Mouse (Mus musculus) intestine, postnatal 0 days (tissue): ENCODE results near the gene Ppp1r1b. TPM values are rescaled to one million over a fixed set of nuclear protein-coding genes. Genes with fewer than 3 reads are reported as not detected.

ENCODE experiments used
- ATAC-seq: fragments of 200-750 bp; cut with Nextera tagmentation; 2 replicates; pipeline ENCODE4 v1.8.0; 2017; ENCODE audit warnings: mild to moderate bottlenecking, moderate TSS enrichment, moderate library complexity
- H3K27ac ChIP-seq: fragments of 300-500 bp; sonication (generic); 2 replicates; pipeline ENCODE4 v1.5.1; 2014; ENCODE audit warnings: mild to moderate bottlenecking, low read depth, low read length, moderate library complexity
- H3K27me3 ChIP-seq: fragments of 300-500 bp; sonication (generic); replicated peaks from 2 replicates; pipeline ENCODE4 v1.6.1; 2014; ENCODE audit warnings: low read length, mixed read lengths; ENCODE audit not compliant: control insufficient read depth, insufficient read depth
- H3K36me3 ChIP-seq: fragments of 300-500 bp; sonication (generic); 2 replicates; pipeline ENCODE4 v1.6.1; 2014; ENCODE audit warnings: mild to moderate bottlenecking, moderate library complexity; ENCODE audit not compliant: control insufficient read depth, insufficient read depth
- H3K4me1 ChIP-seq: fragments of 300-500 bp; sonication (generic); replicated peaks from 2 replicates; pipeline ENCODE4 v1.6.1; 2014; ENCODE audit warnings: antibody characterized with exemption, low read length, mixed read lengths; ENCODE audit not compliant: control insufficient read depth, insufficient read depth
- H3K4me2 ChIP-seq: fragments of 300-500 bp; sonication (generic); replicated peaks from 2 replicates; pipeline ENCODE4 v1.6.1; 2014; ENCODE audit warnings: low read depth, mild to moderate bottlenecking, moderate library complexity
- H3K4me3 ChIP-seq: fragments of 300-500 bp; sonication (generic); 2 replicates; pipeline ENCODE4 v1.5.1; 2014; ENCODE audit warnings: low read depth, low read length
- H3K9ac ChIP-seq: fragments of 300-500 bp; sonication (generic); 2 replicates; pipeline ENCODE4 v1.6.1; 2014; ENCODE audit warnings: mild to moderate bottlenecking, low read depth, low read length
- H3K9me3 ChIP-seq: fragments of 300-500 bp; sonication (generic); 2 replicates; pipeline ENCODE4 v1.6.1; 2016; ENCODE audit warnings: mixed run types; ENCODE audit not compliant: control insufficient read depth
- CTCF ChIP-seq: sonication (generic); IDR thresholded peaks from 2 replicates; pipeline ENCODE4 v1.5.1; 2016; ENCODE audit warnings: low read depth, mild to moderate bottlenecking, control low read depth, antibody characterized with exemption, moderate library complexity
- WGBS: fragments of 180-500 bp; shearing (Covaris S2); extraction: QIAGEN DNeasy Blood & Tissue Kit; methylation state at CpG from one replicate; pipeline ENCODE4 v1.1.7; 2014; 5-methylcytosine and 5-hydroxymethylcytosine counted together
- polyA plus RNA-seq: library from polyadenylated mRNA; unstranded; fragments of >200 nt; fragmentation: Nextera tagmentation; extraction: Ambion mirVana; gene quantifications from 2 replicates; pipeline ENCODE4 v1.2.1, GENCODE M21; 2015

Gene Ppp1r1b
- polyA plus RNA-seq, 1 experiment from 2014 or later: 99.5 TPM

DNA sequence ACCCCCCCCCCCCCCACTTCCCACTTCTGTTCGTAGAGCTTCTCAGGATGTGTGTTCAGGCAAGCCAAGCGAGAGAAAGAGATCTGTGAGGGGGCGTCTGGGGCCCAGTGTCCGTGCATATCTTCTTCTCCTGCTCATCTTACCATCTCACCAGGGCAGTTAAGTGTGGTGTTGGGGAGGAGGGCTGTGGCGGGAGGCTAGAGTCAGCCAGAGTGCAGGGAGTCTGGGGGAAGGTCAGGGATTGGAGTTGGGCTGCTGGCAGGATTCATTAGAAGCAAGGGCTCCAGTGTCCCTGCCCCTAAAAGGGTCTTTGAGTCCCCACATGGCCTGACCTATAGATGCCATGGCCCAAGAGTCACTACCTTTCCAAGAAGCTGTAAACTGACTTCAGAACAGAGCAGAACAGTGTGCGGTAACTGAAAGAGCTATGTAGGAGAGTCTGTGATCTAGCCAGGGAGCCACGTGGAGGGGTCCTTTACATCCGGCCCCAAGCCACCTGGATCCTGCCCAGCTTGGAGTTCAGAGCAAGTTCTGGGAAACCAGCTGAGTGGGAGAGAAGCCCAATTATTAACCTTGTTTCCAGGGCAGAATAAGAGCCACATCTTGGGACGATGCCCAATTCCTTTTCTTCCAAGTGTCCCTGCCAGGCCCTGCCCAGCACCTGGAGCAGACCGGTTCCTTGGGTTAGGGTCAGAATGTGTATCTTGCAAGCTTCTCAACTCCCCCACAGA is 24.9 kb upstream of the Ppp1r1b start:
- Histone ChIP-seq H3K4me2 (no peak overlapping the region), H3K9me3 (no peaks in the 10 kb centered on the region), H3K36me3 (no peaks in the 10 kb centered on the region), H3K27me3 (peaks cover 98% of the 10 kb centered on the region), H3K4me3 (no peak overlapping the region), H3K4me1 (peaks cover 6% of the 10 kb centered on the region; the same call in 1 of the 2 replicates), H3K27ac (no peak overlapping the region), H3K9ac (no peak overlapping the region)
- 6% methylated on average over 10 of the region's 10 CpGs for WGBS
- no peak for ATAC-seq
- no peak for TF ChIP-seq CTCF

DNA sequence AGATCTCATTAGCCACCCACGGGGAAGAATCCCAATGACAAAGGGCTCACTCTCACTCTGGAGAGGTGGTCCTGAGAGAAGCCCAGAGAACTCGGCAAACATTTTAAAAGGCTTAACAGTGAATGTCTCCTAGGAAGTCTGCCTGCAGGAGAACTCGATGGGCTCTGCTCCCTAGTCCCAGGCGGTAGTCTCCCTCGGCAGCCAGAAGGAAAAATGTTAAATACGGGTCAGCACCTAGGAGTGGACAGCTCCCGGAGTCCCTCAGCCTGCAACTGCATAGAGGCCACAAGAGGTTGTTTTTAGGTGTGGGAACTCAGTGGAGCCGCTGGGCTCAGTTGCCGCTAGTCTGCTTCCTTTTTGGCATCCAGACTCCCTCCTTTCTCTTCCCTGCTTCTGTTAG is 24.3 kb upstream of the Ppp1r1b start:
- no peak for TF ChIP-seq CTCF
- H3K4me3 ChIP-seq: no peak overlapping the region
- peaks cover 98% of the 10 kb centered on the region for H3K27me3 ChIP-seq
- H3K4me1 ChIP-seq: peaks cover 6% of the 10 kb centered on the region; the same call in 1 of the 2 replicates
- 3% methylated on average over 9 of the region's 9 CpGs for WGBS
- no peak overlapping the region for H3K27ac ChIP-seq
- H3K9me3 ChIP-seq: no peaks in the 10 kb centered on the region
- no peaks in the 10 kb centered on the region for H3K36me3 ChIP-seq
- ATAC-seq: no peak
- no peak overlapping the region for H3K9ac ChIP-seq
- no peak overlapping the region for H3K4me2 ChIP-seq

DNA sequence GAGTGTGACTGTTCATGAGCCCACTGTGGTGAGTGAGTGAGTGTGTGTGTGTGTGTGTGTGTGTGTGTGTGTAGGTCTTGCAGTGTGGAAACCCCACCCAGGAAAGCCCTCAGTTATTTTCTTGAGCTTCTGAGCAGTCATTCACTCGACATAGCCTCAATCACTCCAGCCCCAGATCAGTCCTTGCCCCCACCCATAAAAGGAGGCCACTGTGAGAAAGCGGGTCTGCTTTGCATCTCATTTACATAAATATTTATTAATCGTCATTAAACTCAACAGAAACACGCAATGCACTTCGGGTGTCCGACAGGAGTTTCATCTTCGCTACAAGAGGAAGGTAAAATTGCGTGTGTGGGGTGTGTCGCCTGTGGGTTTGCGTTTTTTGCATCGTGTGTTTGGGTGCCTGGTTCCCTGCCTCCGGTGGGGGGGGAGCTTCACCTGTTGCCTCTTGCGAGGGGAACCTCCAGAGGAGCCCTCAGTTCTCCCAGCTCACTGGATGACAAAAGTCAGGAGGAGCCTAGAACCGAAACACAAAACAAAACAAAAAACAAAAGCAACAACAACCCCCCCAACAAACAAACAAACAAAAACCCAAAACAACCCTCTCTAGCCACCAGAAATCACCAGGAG is 22.9 kb upstream of the Ppp1r1b start:
- TF ChIP-seq CTCF: no peak
- H3K4me3 ChIP-seq: no peak overlapping the region
- WGBS: 6% methylated on average over 14 of the region's 14 CpGs
- no peak for ATAC-seq
- peaks cover 99% of the 10 kb centered on the region for H3K27me3 ChIP-seq
- H3K4me2 ChIP-seq: no peak overlapping the region
- no peak overlapping the region for H3K27ac ChIP-seq
- H3K9ac ChIP-seq: no peak overlapping the region
- H3K36me3 ChIP-seq: no peaks in the 10 kb centered on the region
- no peaks in the 10 kb centered on the region for H3K9me3 ChIP-seq
- peaks cover 6% of the 10 kb centered on the region; the same call in 1 of the 2 replicates for H3K4me1 ChIP-seq

DNA sequence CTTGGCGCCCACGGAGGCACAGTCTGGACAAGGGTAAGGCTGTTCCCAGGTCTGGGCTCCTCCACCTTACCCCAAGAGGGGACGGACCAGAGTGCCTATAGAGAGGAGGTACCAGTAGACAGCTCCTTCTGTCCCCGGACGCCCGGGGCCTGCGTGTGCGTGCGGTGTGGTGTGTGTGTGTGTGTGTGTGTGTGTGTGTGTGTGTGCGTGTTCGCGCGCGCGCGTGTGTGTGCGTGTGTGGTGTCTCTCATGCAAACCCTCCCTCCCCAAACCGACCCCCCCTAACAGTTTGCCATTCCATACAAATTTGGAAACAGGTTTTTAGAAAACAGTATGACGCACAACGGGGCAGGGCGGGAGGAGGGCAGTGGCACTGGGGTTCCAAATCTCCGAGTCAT is 22.4 kb upstream of the Ppp1r1b start:
- Histone ChIP-seq H3K9me3 (no peaks in the 10 kb centered on the region), H3K4me3 (no peak overlapping the region), H3K4me2 (no peak overlapping the region), H3K27ac (no peak overlapping the region), H3K36me3 (no peaks in the 10 kb centered on the region), H3K4me1 (peaks cover 6% of the 10 kb centered on the region; the same call in 1 of the 2 replicates), H3K9ac (no peak overlapping the region), H3K27me3 (peaks cover 100% of the 10 kb centered on the region)
- no peak for TF ChIP-seq CTCF
- 5% methylated on average over 22 of the region's 22 CpGs for WGBS
- no peak for ATAC-seq

DNA sequence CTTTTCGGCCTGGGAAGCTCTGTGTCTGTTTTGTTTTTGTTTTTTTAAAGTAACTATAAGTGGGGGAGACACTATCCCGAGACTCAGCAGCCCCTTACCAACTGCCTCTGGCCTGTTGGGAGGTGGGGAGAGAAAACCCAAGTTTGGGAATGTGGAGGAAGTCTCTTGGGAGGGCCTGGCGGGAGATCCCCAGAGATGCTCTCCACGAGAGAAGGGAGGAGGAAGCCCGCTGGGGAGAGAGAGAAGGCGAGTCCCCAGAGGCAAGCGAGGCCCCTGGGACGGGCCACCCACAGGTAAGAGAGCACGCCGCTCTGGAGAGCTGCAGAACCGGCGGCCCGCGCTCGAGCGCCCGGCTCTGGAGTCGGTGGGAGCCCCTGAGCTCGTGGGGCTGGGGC is 21.5 kb upstream of the Ppp1r1b start:
- no peak overlapping the region for H3K9ac ChIP-seq
- peak overlapping the region; percentile 32; the same call in 1 of the 2 replicates for H3K4me3 ChIP-seq
- TF ChIP-seq CTCF: no peak
- no peaks in the 10 kb centered on the region for H3K9me3 ChIP-seq
- H3K4me1 ChIP-seq: peaks cover 6% of the 10 kb centered on the region; the same call in 1 of the 2 replicates
- H3K27ac ChIP-seq: no peak overlapping the region
- no peak for ATAC-seq
- H3K36me3 ChIP-seq: no peaks in the 10 kb centered on the region
- 2% methylated on average over 17 of the region's 19 CpGs for WGBS
- peaks cover 100% of the 10 kb centered on the region for H3K27me3 ChIP-seq
- H3K4me2 ChIP-seq: peak overlapping the region; percentile 58; the same call in 1 of the 2 replicates

DNA sequence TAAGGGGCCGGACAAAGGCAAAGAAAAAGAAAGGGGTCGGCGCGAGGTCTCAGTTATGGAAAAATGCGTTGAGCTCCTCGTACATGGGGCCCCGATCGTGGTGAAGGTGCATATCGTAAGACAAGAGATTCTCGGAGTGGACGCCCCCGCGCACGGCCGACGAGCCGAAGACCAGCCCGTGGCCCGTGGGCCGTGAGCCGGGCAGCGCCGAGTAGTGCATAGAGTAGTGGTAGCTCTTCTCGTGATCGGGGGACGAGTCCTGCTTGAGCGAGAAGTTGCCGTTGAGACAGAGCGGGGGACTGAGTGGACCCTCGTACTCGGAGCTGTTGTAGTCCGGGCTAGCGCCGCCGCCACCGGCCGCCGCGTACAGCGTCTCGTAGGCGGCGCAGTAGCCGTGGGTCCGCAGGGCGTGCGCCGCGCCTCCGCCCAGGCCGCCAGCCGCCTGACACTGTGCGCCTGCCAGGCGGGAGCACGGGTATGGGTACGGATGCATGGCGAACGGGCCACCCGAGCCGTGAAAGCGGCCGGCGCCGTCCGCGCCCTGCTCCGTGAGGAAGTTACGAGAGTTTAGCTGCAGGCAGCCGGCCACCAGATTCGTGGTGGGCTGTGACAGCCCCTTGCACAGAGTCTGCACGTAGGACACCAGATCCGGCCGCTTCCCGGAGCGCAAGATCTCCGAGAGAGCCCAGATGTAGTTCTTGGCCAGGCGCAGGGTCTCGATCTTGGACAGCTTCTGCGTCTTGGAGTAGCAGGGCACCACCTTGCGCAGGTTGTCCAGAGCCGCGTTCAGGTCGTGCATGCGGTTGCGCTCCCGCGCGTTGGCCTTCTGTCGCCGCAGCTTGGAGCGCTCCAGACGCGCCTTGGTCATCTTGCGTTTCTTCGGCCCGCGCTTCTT is 20.8 kb upstream of the Ppp1r1b start:
- ATAC-seq: no peak
- WGBS: 1% methylated on average over 97 of the region's 97 CpGs
- no peak for TF ChIP-seq CTCF

More for the DNA sequence above, 20.8 kb upstream of the Ppp1r1b start:
- Histone ChIP-seq H3K9me3 (no peaks in the 10 kb centered on the region), H3K9ac (no peak overlapping the region), H3K36me3 (no peaks in the 10 kb centered on the region), H3K27me3 (peaks cover 100% of the 10 kb centered on the region), H3K27ac (no peak overlapping the region), H3K4me3 (peak overlapping the region; percentile 32), H3K4me2 (peak overlapping the region; percentile 58), H3K4me1 (peaks cover 6% of the 10 kb centered on the region; the same call in 1 of the 2 replicates)
